Mouse (Mus musculus) heart, embryonic 14.5 days (tissue): ENCODE measurements around the gene Drap1. TPM values are rescaled to one million over a fixed set of nuclear protein-coding genes. Genes with fewer than 3 reads are reported as not detected.

ENCODE experiments used
- ATAC-seq: fragments of 200-750 bp; cut with Nextera tagmentation; 2 replicates; pipeline ENCODE4 v1.8.0; 2017; ENCODE audit warnings: low read depth, moderate TSS enrichment; ENCODE audit not compliant: insufficient number of reproducible peaks, insufficient read depth, low FRiP score
- H3K27ac ChIP-seq, 2 experiments: fragments of 200-500 bp in 1 of 2; fragments of 300-500 bp in 1 of 2; sonication (generic) in 1 of 2; replicated peaks in 1 of 2; 2 replicates each; pipeline ENCODE4 v1.5.1; 2012 to 2014; ENCODE audit warnings: low read depth in 2 of 2, low read length in 2 of 2, control low read depth in 1 of 2, mild to moderate bottlenecking in 1 of 2, mixed read lengths in 1 of 2; ENCODE audit not compliant: control insufficient read depth in 1 of 2, insufficient read depth in 1 of 2
- H3K27me3 ChIP-seq: fragments of 300-500 bp; sonication (generic); 2 replicates; pipeline ENCODE4 v1.6.1; 2014; ENCODE audit warnings: mild to moderate bottlenecking, low read length, control low read depth; ENCODE audit not compliant: control insufficient read depth, insufficient read depth
- H3K36me3 ChIP-seq: fragments of 300-500 bp; sonication (generic); 2 replicates; pipeline ENCODE4 v1.6.1; 2014; ENCODE audit warnings: mild to moderate bottlenecking, control low read depth, low read length, mixed read lengths; ENCODE audit not compliant: control insufficient read depth, insufficient read depth
- H3K4me1 ChIP-seq, 2 experiments: fragments of 200-500 bp in 1 of 2; fragments of 300-500 bp in 1 of 2; sonication (generic) in 1 of 2; 2 replicates each; pipeline ENCODE4 v1.6.1; 2012 to 2014; ENCODE audit warnings: low read length in 2 of 2, control low read depth in 1 of 2, mixed read lengths in 1 of 2; ENCODE audit not compliant: control insufficient read depth in 2 of 2, insufficient read depth in 2 of 2
- H3K4me2 ChIP-seq: fragments of 300-500 bp; sonication (generic); 2 replicates; pipeline ENCODE4 v1.6.1; 2014; ENCODE audit warnings: mild to moderate bottlenecking, low read length
- H3K4me3 ChIP-seq, 2 experiments: fragments of 200-500 bp in 1 of 2; fragments of 300-500 bp in 1 of 2; sonication (generic) in 1 of 2; 2 replicates each; pipeline ENCODE4 v1.5.1; 2012 to 2014; ENCODE audit warnings: low read length in 2 of 2, mild to moderate bottlenecking in 2 of 2, control low read depth in 1 of 2, low read depth in 1 of 2, moderate library complexity in 1 of 2; ENCODE audit not compliant: control insufficient read depth in 1 of 2, insufficient read depth in 1 of 2
- H3K9ac ChIP-seq: fragments of 300-500 bp; sonication (generic); 2 replicates; pipeline ENCODE4 v1.6.1; 2014; ENCODE audit warnings: mild to moderate bottlenecking, low read length
- H3K9me3 ChIP-seq: fragments of 300-500 bp; sonication (generic); 2 replicates; pipeline ENCODE4 v1.6.1; 2016; ENCODE audit warnings: low read length, control low read depth; ENCODE audit not compliant: control insufficient read depth
- WGBS: fragments of 180-500 bp; shearing (Covaris S2); extraction: QIAGEN DNeasy Blood & Tissue Kit; methylation state at CpG from one replicate; pipeline ENCODE4 v1.1.7; 2014; 5-methylcytosine and 5-hydroxymethylcytosine counted together
- polyA plus RNA-seq: library from polyadenylated mRNA; unstranded; fragments of >200 nt; fragmentation: Nextera tagmentation; extraction: Ambion mirVana; gene quantifications from 2 replicates; pipeline ENCODE4 v1.2.1, GENCODE M21; 2014

Drap1 gene
- polyA plus RNA-seq, 1 experiment from 2014 or later = 178 TPM

- peaks cover 5% of the 10 kb centered on the region for H3K36me3 ChIP-seq
- H3K9ac ChIP-seq = peak overlapping the region; percentile 89; the same call in 1 of the 2 replicates
- H3K4me3 ChIP-seq = peak overlapping the region in 1 of 2 experiments; percentile 92; a peak in 3 of 4 replicates
- peak overlapping the region; percentile 3 to 81; a peak in 2 of 4 replicates for H3K27ac ChIP-seq
- no peak for ATAC-seq
- no peaks in the 10 kb centered on the region for H3K27me3 ChIP-seq
- peak overlapping the region; percentile 84 for H3K4me2 ChIP-seq
- peaks cover 21 to 35% of the 10 kb centered on the region in 2 experiments for H3K4me1 ChIP-seq
- WGBS = 49% methylated on average over 8 of the region's 8 CpGs
- no peaks in the 10 kb centered on the region for H3K9me3 ChIP-seq
Measured at GRCm38 (mm10) chr19:5390416-5390815, 34.4 kb downstream of the Drap1 start.

DNA sequence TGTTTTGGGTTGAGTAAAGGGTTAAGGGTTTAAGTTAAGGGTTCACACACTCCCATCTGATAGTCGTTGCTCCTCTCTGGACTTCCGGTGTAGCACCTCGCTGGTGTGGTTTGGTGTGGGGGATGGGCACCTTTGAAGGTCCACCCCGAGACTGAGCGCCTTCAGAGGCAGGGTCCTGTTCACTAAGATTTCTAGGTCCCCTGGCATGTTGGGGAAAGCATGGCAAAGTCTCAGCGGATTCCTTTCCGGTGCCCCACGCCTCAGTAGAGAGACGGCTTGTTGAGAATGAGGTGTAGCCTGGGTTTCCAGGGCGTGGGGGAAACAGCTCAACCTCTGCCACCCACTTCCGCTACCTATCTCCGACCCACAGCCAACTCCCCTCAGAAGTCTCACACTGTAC is 35.1 kb downstream of the Drap1 start:
- Histone ChIP-seq H3K9ac (peak overlapping the region; percentile 89), H3K4me1 (peaks cover 20 to 35% of the 10 kb centered on the region in 2 experiments), H3K27me3 (no peaks in the 10 kb centered on the region), H3K4me2 (peak overlapping the region; percentile 84), H3K9me3 (no peaks in the 10 kb centered on the region), H3K36me3 (peaks cover 12% of the 10 kb centered on the region), H3K27ac (peak overlapping the region; percentile 14 to 81; a peak in 3 of 4 replicates), H3K4me3 (peak overlapping the region; percentile 85 to 92)
- no peak for ATAC-seq
- WGBS = 12% methylated on average over 12 of the region's 12 CpGs

DNA sequence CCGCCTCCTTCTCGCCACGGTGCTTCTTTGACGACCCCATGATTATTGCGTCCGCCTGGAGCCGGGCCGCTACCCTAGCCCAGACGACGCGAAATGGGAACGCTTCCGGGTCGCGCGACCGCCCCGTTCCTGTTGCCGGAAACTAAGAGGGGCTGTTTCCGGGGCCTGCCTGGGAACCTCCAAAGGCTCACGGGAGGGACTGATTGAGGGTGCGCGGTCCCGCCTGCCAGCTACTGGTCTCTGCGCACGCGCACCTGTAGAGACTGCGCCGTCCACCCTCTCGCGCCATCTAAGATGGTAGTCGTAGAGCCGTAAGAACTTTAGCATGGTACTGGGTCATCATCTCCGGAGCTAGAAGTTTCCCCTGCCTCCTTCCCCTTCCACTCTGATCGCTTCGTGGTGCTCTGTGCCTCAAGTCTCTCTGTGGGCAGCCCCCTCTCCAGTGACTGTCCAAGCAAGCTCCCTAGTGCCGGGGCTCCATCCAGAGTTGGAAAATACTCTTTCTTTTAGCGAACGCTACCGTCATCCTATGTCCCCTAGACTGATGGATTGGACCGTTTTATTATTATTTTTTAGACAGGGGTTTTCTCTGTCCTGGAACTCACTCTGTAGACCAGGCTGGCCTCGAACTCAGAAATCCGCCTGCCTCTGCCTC is 36.1 kb downstream of the Drap1 start, which contains the start of gene Sart1:
Gene Sart1, minus strand, starts transcription at position 116 of the 655 bp plus-strand sequence.
- Histone ChIP-seq H3K9me3 (no peaks in the 10 kb centered on the region), H3K4me3 (peak within 1 kb of the TSS; percentile 85 to 92), H3K27ac (peak within 1 kb of the TSS; percentile 81 to 84), H3K36me3 (peaks cover 22% of the 10 kb centered on the region), H3K9ac (peak within 1 kb of the TSS; percentile 89), H3K4me1 (peaks cover 19 to 35% of the 10 kb centered on the region in 2 experiments), H3K4me2 (peak within 1 kb of the TSS; percentile 84), H3K27me3 (no peaks in the 10 kb centered on the region)
- 2% methylated on average over 43 of the region's 43 CpGs for WGBS
- ATAC-seq = peak; percentile 91

DNA sequence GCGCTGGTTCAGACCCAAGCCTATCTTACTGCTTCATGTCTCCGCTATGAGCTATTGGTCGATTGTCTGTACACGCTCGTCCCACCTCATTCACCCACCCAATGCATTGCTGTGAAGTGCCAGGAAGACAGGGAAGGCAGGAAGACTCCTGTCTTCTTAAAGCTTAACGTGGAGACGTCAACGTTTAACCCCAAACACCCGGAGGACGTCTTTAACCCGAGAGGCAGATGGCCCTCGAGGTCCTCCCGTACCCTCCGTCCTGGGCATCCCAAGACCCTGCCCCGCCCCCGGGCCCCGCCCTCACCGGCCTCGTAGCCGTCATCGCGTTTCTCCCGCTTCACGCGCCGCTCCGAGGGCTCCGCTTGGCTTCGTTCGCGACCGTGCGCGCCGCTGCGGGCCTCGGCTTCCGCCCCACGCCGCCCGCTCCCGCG is 36.8 kb downstream of the Drap1 start:
- Histone ChIP-seq H3K4me3 (peak overlapping the region; percentile 85 to 92), H3K27me3 (no peaks in the 10 kb centered on the region), H3K9me3 (no peaks in the 10 kb centered on the region), H3K36me3 (peaks cover 28% of the 10 kb centered on the region), H3K9ac (peak overlapping the region; percentile 89), H3K27ac (peak overlapping the region; percentile 15 to 81; a peak in 3 of 4 replicates), H3K4me1 (peaks cover 19 to 33% of the 10 kb centered on the region in 2 experiments), H3K4me2 (peak overlapping the region; percentile 84)
- under 1% methylated on average over 43 of the region's 43 CpGs for WGBS
- ATAC-seq = 0 out of 2 replicates have a peak, but pooled peaks have one; percentile 36

- H3K36me3 ChIP-seq = peaks cover 62% of the 10 kb centered on the region
- H3K9ac ChIP-seq = no peak overlapping the region
- no peaks in the 10 kb centered on the region for H3K27me3 ChIP-seq
- ATAC-seq = no peak
- no peak overlapping the region for H3K4me3 ChIP-seq
- no peak overlapping the region for H3K4me2 ChIP-seq
- no peaks in the 10 kb centered on the region for H3K9me3 ChIP-seq
- no peak overlapping the region for H3K27ac ChIP-seq
- WGBS = 85% methylated on average over 8 of the region's 8 CpGs
- peaks cover 7 to 14% of the 10 kb centered on the region in 2 experiments for H3K4me1 ChIP-seq
Measured at GRCm38 (mm10) chr19:5384715-5385114, 40.1 kb downstream of the Drap1 start.

DNA sequence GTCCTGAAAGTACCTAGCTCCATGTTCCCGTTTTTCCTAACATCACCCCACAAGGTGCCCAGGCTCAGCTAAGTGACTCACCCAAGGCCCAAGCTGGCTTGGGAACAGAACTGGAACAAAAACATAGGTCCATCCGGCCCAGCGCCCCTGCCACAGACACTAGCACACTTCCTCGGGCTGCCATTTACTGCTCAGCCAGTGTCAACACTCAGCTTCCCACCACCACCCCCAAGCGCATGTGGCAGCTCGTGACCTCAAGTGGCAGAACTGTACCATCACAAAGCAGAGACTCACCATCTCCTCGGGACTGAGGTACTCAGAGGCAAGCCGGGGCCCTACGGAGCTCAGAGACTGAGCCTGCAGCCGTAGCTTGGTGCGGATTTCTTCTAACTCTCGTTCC is 41.5 kb downstream of the Drap1 start:
- Histone ChIP-seq H3K9ac (no peak overlapping the region), H3K27me3 (no peaks in the 10 kb centered on the region), H3K4me3 (no peak overlapping the region), H3K27ac (no peak overlapping the region), H3K9me3 (no peaks in the 10 kb centered on the region), H3K4me1 (peaks cover 2 to 8% of the 10 kb centered on the region in 2 experiments; a peak in 2 of 4 replicates), H3K36me3 (peaks cover 75% of the 10 kb centered on the region), H3K4me2 (no peak overlapping the region)
- 92% methylated on average over 12 of the region's 12 CpGs for whole genome bisulfite sequencing
- no peak for ATAC-seq

DNA sequence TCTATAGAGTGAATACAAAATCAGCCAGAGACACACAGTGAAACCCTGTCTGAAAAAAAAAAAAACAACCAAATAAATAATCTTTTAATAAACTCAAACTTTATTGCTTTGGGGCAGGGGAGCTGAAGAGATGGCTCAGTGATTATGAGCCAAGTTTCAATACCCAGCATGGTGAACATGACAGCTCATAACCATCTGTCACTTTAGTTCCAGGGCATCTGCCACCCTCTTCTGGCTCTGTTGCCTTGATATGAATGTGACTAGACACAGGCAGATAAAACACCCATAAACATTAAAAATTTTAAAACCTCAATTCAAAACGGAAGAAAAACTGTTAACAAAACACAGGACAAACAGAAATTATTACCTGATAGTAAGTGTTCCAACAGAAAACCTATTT is 47.3 kb downstream of the Drap1 start:
- Histone ChIP-seq H3K27ac (no peak overlapping the region), H3K9ac (no peak overlapping the region), H3K27me3 (no peaks in the 10 kb centered on the region), H3K4me1 (no peaks in the 10 kb centered on the region), H3K4me3 (no peak overlapping the region), H3K36me3 (peaks cover 80% of the 10 kb centered on the region), H3K9me3 (no peaks in the 10 kb centered on the region), H3K4me2 (no peak overlapping the region)
- 88% methylated on average over 1 of the region's 1 CpGs for WGBS
- ATAC-seq = no peak
